Comparison of ENCODE assay signal across 20 mouse cellular contexts in genomic region chr6:12077880-12078618, GRCm38 (mm10).
DNase-seq lines count a peak whose midpoint lies in the region; ATAC-seq and TF ChIP-seq lines count a peak whose summit lies in the region.
"Had no signal": no experiment of that assay in that cellular context is flagged by ENCODE, and none has a peak within 500 bp of the region (broad histone marks: within the 10 kb centered on the region; RNA-seq: fewer than 3 reads in every experiment).

No protein-coding gene starts in this region.

- no peak overlapping the region for H3K9ac ChIP-seq in hindbrain, embryonic 14.5 days
- H3K9ac ChIP-seq in hindbrain, embryonic 12.5 days: no peak overlapping the region
- H3K9ac ChIP-seq in lung, embryonic 15.5 days: no peak overlapping the region
- no peak overlapping the region for H3K9ac ChIP-seq in forebrain, embryonic 16.5 days (replicated peaks; ENCODE audit: low read depth, low read length)
- H3K9ac ChIP-seq: embryonic facial prominence, embryonic 12.5 days; intestine, embryonic 15.5 days had no signal

- no peak for ATAC-seq in hindbrain, embryonic 14.5 days (ENCODE audit: low FRiP score)
- no peak for ATAC-seq in hindbrain, embryonic 12.5 days (ENCODE audit: low FRiP score)
- ATAC-seq in lung, embryonic 15.5 days (ENCODE audit: borderline replicate concordance, extremely low read depth, low FRiP score, low TSS enrichment): no peak
- peak; percentile 57 for ATAC-seq in forebrain, embryonic 16.5 days
- ATAC-seq: intestine, embryonic 15.5 days had no signal

- H3K36me3 ChIP-seq in hindbrain, embryonic 14.5 days (replicated peaks; ENCODE audit: control insufficient read depth, insufficient read depth): peaks cover 5% of the 10 kb centered on the region; the same call in 1 of the 2 replicates
- H3K36me3 ChIP-seq in hindbrain, embryonic 12.5 days: 0 out of 2 replicates have a peak, but pooled peaks cover 6% of the 10 kb centered on the region
- H3K36me3 ChIP-seq in lung, embryonic 15.5 days: peaks cover 2% of the 10 kb centered on the region; the same call in 1 of the 2 replicates
- H3K36me3 ChIP-seq in forebrain, embryonic 16.5 days (ENCODE audit: control insufficient read depth, insufficient read depth): 0 out of 2 replicates have a peak, but pooled peaks cover 3% of the 10 kb centered on the region
- H3K36me3 ChIP-seq: embryonic facial prominence, embryonic 12.5 days; intestine, embryonic 15.5 days had no signal

- TF ChIP-seq CTCF in brain, embryonic 14.5 days (IDR thresholded peaks at IDR 0.05; ENCODE audit: borderline replicate concordance, extremely low read depth, insufficient read depth, insufficient read length): no peak

- TF ChIP-seq POLR2A in brain, embryonic 14.5 days (IDR thresholded peaks at IDR 0.05; ENCODE audit: borderline replicate concordance, extremely low read depth, insufficient read depth, insufficient read length, poor library complexity, severe bottlenecking): no peak

- no peaks in the 10 kb centered on the region for H3K4me1 ChIP-seq in hindbrain, embryonic 14.5 days (replicated peaks; ENCODE audit: control insufficient read depth, insufficient read depth, low read length)
- H3K4me1 ChIP-seq in hindbrain, embryonic 12.5 days: 0 out of 2 replicates have a peak, but pooled peaks cover 2% of the 10 kb centered on the region
- peaks cover 13% of the 10 kb centered on the region; the same call in 1 of the 2 replicates for H3K4me1 ChIP-seq in lung, embryonic 15.5 days
- H3K4me1 ChIP-seq in forebrain, embryonic 16.5 days (replicated peaks; ENCODE audit: control insufficient read depth, insufficient read depth, low read length): peaks cover 9% of the 10 kb centered on the region; the same call in 1 of the 2 replicates
- H3K4me1 ChIP-seq: embryonic facial prominence, embryonic 12.5 days; heart, embryonic 10.5 days; intestine, embryonic 15.5 days had no signal

- 67% methylated on average over 8 of the region's 8 CpGs for whole genome bisulfite sequencing in hindbrain, embryonic 14.5 days
- WGBS in hindbrain, embryonic 12.5 days: 73% methylated on average over 8 of the region's 8 CpGs
- 65% methylated on average over 8 of the region's 8 CpGs for WGBS in lung, embryonic 15.5 days
- 57% methylated on average over 8 of the region's 8 CpGs for WGBS in forebrain, embryonic 16.5 days

- H3K4me2 ChIP-seq in hindbrain, embryonic 14.5 days (replicated peaks): no peak overlapping the region
- H3K4me2 ChIP-seq in hindbrain, embryonic 12.5 days (replicated peaks): no peak overlapping the region
- H3K4me2 ChIP-seq in lung, embryonic 15.5 days: no peak overlapping the region
- H3K4me2 ChIP-seq in forebrain, embryonic 16.5 days (ENCODE audit: low read length): no peak overlapping the region
- H3K4me2 ChIP-seq: embryonic facial prominence, embryonic 12.5 days; intestine, embryonic 15.5 days had no signal

- no peak for DNase-seq in hindbrain, embryonic 14.5 days (ENCODE audit: low spot score)
- DNase-seq in lung, postnatal 14 days: no peak
- DNase-seq in brain, embryonic 14.5 days (ENCODE audit: low read depth): peak; percentile 53
- no peak for DNase-seq in urinary bladder, postnatal 10 days (ENCODE audit: low spot score)
- DNase-seq: adrenal gland, adult 2 months; adrenal gland, postnatal 36 days; cerebellum, adult 11-12 months; cerebellum, adult 9-10 months; cerebellum, postnatal 25 days; gastrocnemius, postnatal 10 days; heart, adult 18-20 months; heart, postnatal 10 days; heart, postnatal 4 days; kidney, adult 18-20 months had no signal

- H3K4me3 ChIP-seq in hindbrain, embryonic 14.5 days (replicated peaks; ENCODE audit: low read length): no peak overlapping the region
- H3K4me3 ChIP-seq in hindbrain, embryonic 12.5 days: no peak overlapping the region
- no peak overlapping the region for H3K4me3 ChIP-seq in lung, embryonic 15.5 days
- no peak overlapping the region for H3K4me3 ChIP-seq in forebrain, embryonic 16.5 days (replicated peaks; ENCODE audit: low read length)
- H3K4me3 ChIP-seq: embryonic facial prominence, embryonic 12.5 days; heart, embryonic 10.5 days; intestine, embryonic 15.5 days had no signal

- no peaks in the 10 kb centered on the region for H3K9me3 ChIP-seq in hindbrain, embryonic 14.5 days (ENCODE audit: control insufficient read depth, low read length)
- no peaks in the 10 kb centered on the region for H3K9me3 ChIP-seq in hindbrain, embryonic 12.5 days (replicated peaks)
- no peaks in the 10 kb centered on the region for H3K9me3 ChIP-seq in lung, embryonic 15.5 days
- H3K9me3 ChIP-seq in forebrain, embryonic 16.5 days (ENCODE audit: control insufficient read depth, low read length): no peaks in the 10 kb centered on the region
- H3K9me3 ChIP-seq: embryonic facial prominence, embryonic 12.5 days; heart, embryonic 10.5 days; intestine, embryonic 15.5 days had no signal

- no peaks in the 10 kb centered on the region for H3K27me3 ChIP-seq in hindbrain, embryonic 14.5 days (ENCODE audit: control insufficient read depth, insufficient read depth, low read length)
- no peaks in the 10 kb centered on the region for H3K27me3 ChIP-seq in hindbrain, embryonic 12.5 days
- no peaks in the 10 kb centered on the region for H3K27me3 ChIP-seq in lung, embryonic 15.5 days
- H3K27me3 ChIP-seq in forebrain, embryonic 16.5 days (replicated peaks; ENCODE audit: control insufficient read depth, insufficient read depth, low read length): no peaks in the 10 kb centered on the region
- H3K27me3 ChIP-seq: embryonic facial prominence, embryonic 12.5 days; intestine, embryonic 15.5 days had no signal

- 0 out of 2 replicates have a peak overlapping the region, but pooled peaks have one; percentile 3 for H3K27ac ChIP-seq in hindbrain, embryonic 14.5 days
- H3K27ac ChIP-seq in hindbrain, embryonic 12.5 days: no peak overlapping the region
- H3K27ac ChIP-seq in lung, embryonic 15.5 days: peak overlapping the region; percentile 50; the same call in 1 of the 2 replicates
- H3K27ac ChIP-seq in forebrain, embryonic 16.5 days (ENCODE audit: low read length): no peak overlapping the region
- H3K27ac ChIP-seq: embryonic facial prominence, embryonic 12.5 days; heart, embryonic 10.5 days; intestine, embryonic 15.5 days had no signal

Comparison
In these comparisons a context has a peak if more than half of its experiments do, and no peak if none do; other contexts are left out.
1. H3K27ac ChIP-seq: peak in hindbrain, embryonic 14.5 days (single experiment) and lung, embryonic 15.5 days (single experiment); none in hindbrain, embryonic 12.5 days (single experiment) and forebrain, embryonic 16.5 days (single experiment).